ENCODE assay signal across 16 mouse cellular contexts in genomic region chr2:114727197-114727596, GRCm38 (mm10).
"Had no signal": no experiment of that assay in that cellular context is flagged by ENCODE, and none has a peak within 500 bp of the region (broad histone marks: within the 10 kb centered on the region; RNA-seq: fewer than 3 reads in every experiment).

No protein-coding gene starts in this region.

- H3K36me3 ChIP-seq: neural tube, embryonic 13.5 days; neural tube, embryonic 15.5 days; stomach, embryonic 15.5 days had no signal

- H3K27me3 ChIP-seq: neural tube, embryonic 13.5 days; neural tube, embryonic 15.5 days; stomach, embryonic 15.5 days had no signal

- H3K4me1 ChIP-seq: neural tube, embryonic 13.5 days; neural tube, embryonic 15.5 days; stomach, embryonic 15.5 days had no signal

- H3K27ac ChIP-seq: neural tube, embryonic 13.5 days; neural tube, embryonic 15.5 days; stomach, embryonic 15.5 days; stomach, postnatal 0 days had no signal

- DNase-seq: retina, postnatal 1 day; right cerebral cortex, adult 18-20 months; right cerebral cortex, postnatal 14 days; right cerebral cortex, postnatal 25 days; right cerebral cortex, postnatal 4 days; spleen, adult 18-20 months; thymus, adult 18-20 months; thymus, adult 2 months; thymus, postnatal 14 days; thymus, postnatal 25 days; thymus, postnatal 36 days; thymus, postnatal 4 days had no signal

- H3K4me3 ChIP-seq: neural tube, embryonic 13.5 days; neural tube, embryonic 15.5 days; stomach, embryonic 15.5 days had no signal

- H3K9me3 ChIP-seq: neural tube, embryonic 13.5 days; neural tube, embryonic 15.5 days; stomach, embryonic 15.5 days had no signal

- H3K4me2 ChIP-seq: neural tube, embryonic 13.5 days; neural tube, embryonic 15.5 days; stomach, embryonic 15.5 days had no signal

- H3K9ac ChIP-seq: neural tube, embryonic 13.5 days; neural tube, embryonic 15.5 days; stomach, embryonic 15.5 days had no signal
